Mouse (Mus musculus) intestine, embryonic 15.5 days (tissue): ENCODE data around the gene Tmem106a. TPM values are rescaled to one million over a fixed set of nuclear protein-coding genes. Genes with fewer than 3 reads are reported as not detected.
A peak's percentile ranks its signal among the peaks of the same experiment; 100 is the strongest.
"Not testable (repeated sequence)": the region's sequence is repeated elsewhere in the genome, so short reads cannot be mapped to it uniquely, and the experiment has no call there.

Source experiments
- ATAC-seq: fragments of 200-750 bp; cut with Nextera tagmentation; 2 replicates; pipeline ENCODE4 v1.8.0; 2017; ENCODE audit warnings: moderate TSS enrichment, moderate library complexity
- H3K27ac ChIP-seq: fragments of 300-500 bp; sonication (generic); 2 replicates; pipeline ENCODE4 v1.5.1; 2015; ENCODE audit warnings: mild to moderate bottlenecking, inconsistent platforms
- H3K27me3 ChIP-seq: fragments of 300-500 bp; sonication (generic); replicated peaks from 2 replicates; pipeline ENCODE4 v1.6.1; 2015; ENCODE audit warnings: inconsistent platforms
- H3K36me3 ChIP-seq: fragments of 300-500 bp; sonication (generic); 2 replicates; pipeline ENCODE4 v1.6.1; 2015; ENCODE audit warnings: inconsistent platforms
- H3K4me1 ChIP-seq: fragments of 300-500 bp; sonication (generic); replicated peaks from 2 replicates; pipeline ENCODE4 v1.6.1; 2015; ENCODE audit warnings: inconsistent platforms
- H3K4me2 ChIP-seq: fragments of 300-500 bp; sonication (generic); replicated peaks from 2 replicates; pipeline ENCODE4 v1.6.1; 2015; ENCODE audit warnings: mild to moderate bottlenecking, inconsistent platforms
- H3K4me3 ChIP-seq: fragments of 300-500 bp; sonication (generic); replicated peaks from 2 replicates; pipeline ENCODE4 v1.5.1; 2015; ENCODE audit warnings: inconsistent platforms
- H3K9ac ChIP-seq: fragments of 300-500 bp; sonication (generic); 2 replicates; pipeline ENCODE4 v1.6.1; 2015; ENCODE audit warnings: inconsistent platforms
- H3K9me3 ChIP-seq: fragments of 300-500 bp; sonication (generic); 2 replicates; pipeline ENCODE4 v1.6.1; 2016; ENCODE audit warnings: inconsistent platforms
- WGBS: fragments of 180-500 bp; shearing (Covaris S2); methylation state at CpG from one replicate; pipeline ENCODE4 v1.1.7; 2015; 5-methylcytosine and 5-hydroxymethylcytosine counted together
- polyA plus RNA-seq: library from polyadenylated mRNA; unstranded; fragments of >200 nt; fragmentation: Nextera tagmentation; extraction: Ambion mirVana; gene quantifications from 2 replicates; pipeline ENCODE4 v1.2.1, GENCODE M21; 2015

Tmem106a gene
- polyA plus RNA-seq, 1 experiment from 2014 or later: 21.6 TPM

- Histone ChIP-seq H3K27ac (no peak overlapping the region), H3K27me3 (no peaks in the 10 kb centered on the region), H3K4me1 (no peaks in the 10 kb centered on the region), H3K4me3 (no peak overlapping the region), H3K4me2 (no peak overlapping the region), H3K9me3 (no peaks in the 10 kb centered on the region), H3K9ac (no peak overlapping the region), H3K36me3 (peaks cover 64% of the 10 kb centered on the region)
- WGBS: 76% methylated on average over 6 of the region's 6 CpGs
- no peak for ATAC-seq
These were observed 5.9 kb upstream of the Tmem106a start for GRCm38 (mm10) chr11:101576116-101576515.

GRCm38 (mm10) chr11:101581081-101581764 lies 819 bp upstream of the Tmem106a start:
- Histone ChIP-seq H3K4me2 (no peak overlapping the region), H3K27me3 (no peaks in the 10 kb centered on the region), H3K9me3 (no peaks in the 10 kb centered on the region), H3K9ac (no peak overlapping the region), H3K27ac (no peak overlapping the region), H3K36me3 (peaks cover 27% of the 10 kb centered on the region), H3K4me1 (0 out of 2 replicates have a peak, but pooled peaks cover 8% of the 10 kb centered on the region), H3K4me3 (no peak overlapping the region)
- no peak for ATAC-seq
- WGBS: 68% methylated on average over 6 of the region's 6 CpGs

- H3K4me3 ChIP-seq: no peak overlapping the region
- H3K27ac ChIP-seq: no peak overlapping the region
- ATAC-seq: no peak
- H3K4me1 ChIP-seq: 0 out of 2 replicates have a peak, but pooled peaks cover 8% of the 10 kb centered on the region
- H3K9me3 ChIP-seq: no peaks in the 10 kb centered on the region
- 90% methylated on average over 2 of the region's 2 CpGs for WGBS
- H3K36me3 ChIP-seq: peaks cover 8% of the 10 kb centered on the region; the same call in 1 of the 2 replicates
- H3K27me3 ChIP-seq: no peaks in the 10 kb centered on the region
- no peak overlapping the region for H3K9ac ChIP-seq
- no peak overlapping the region for H3K4me2 ChIP-seq
These were observed 1.2 kb downstream of the Tmem106a start for GRCm38 (mm10) chr11:101583205-101583604.

GRCm38 (mm10) chr11:101585031-101585430 lies 3.0 kb downstream of the Tmem106a start:
- H3K4me1 ChIP-seq: peaks cover 17% of the 10 kb centered on the region; the same call in 1 of the 2 replicates
- H3K27me3 ChIP-seq, H3K27ac ChIP-seq, ATAC-seq, H3K4me3 ChIP-seq, H3K4me2 ChIP-seq, H3K9ac ChIP-seq, H3K9me3 ChIP-seq, H3K36me3 ChIP-seq: not testable (repeated sequence)
- 97% methylated on average over 1 of the region's 1 CpGs for WGBS

GRCm38 (mm10) chr11:101585805-101586204 lies 3.8 kb downstream of the Tmem106a start:
- Histone ChIP-seq H3K27ac (no peak overlapping the region), H3K27me3 (no peaks in the 10 kb centered on the region), H3K9me3 (no peaks in the 10 kb centered on the region), H3K4me3 (no peak overlapping the region), H3K9ac (no peak overlapping the region), H3K4me1 (peaks cover 19% of the 10 kb centered on the region; the same call in 1 of the 2 replicates), H3K4me2 (no peak overlapping the region), H3K36me3 (no peaks in the 10 kb centered on the region; the same call in 1 of the 2 replicates)
- ATAC-seq: no peak
- WGBS: 77% methylated on average over 4 of the region's 4 CpGs

GRCm38 (mm10) chr11:101587676-101588075 lies 5.6 kb downstream of the Tmem106a start:
- peaks cover 15% of the 10 kb centered on the region; the same call in 1 of the 2 replicates for H3K4me1 ChIP-seq
- no peak overlapping the region for H3K27ac ChIP-seq
- no peak overlapping the region for H3K9ac ChIP-seq
- no peaks in the 10 kb centered on the region; the same call in 1 of the 2 replicates for H3K36me3 ChIP-seq
- no peak overlapping the region for H3K4me2 ChIP-seq
- no peak for ATAC-seq
- 90% methylated on average over 10 of the region's 10 CpGs for WGBS
- no peak overlapping the region for H3K4me3 ChIP-seq
- H3K9me3 ChIP-seq: no peaks in the 10 kb centered on the region
- H3K27me3 ChIP-seq: no peaks in the 10 kb centered on the region

GRCm38 (mm10) chr11:101588868-101589267 lies 6.8 kb downstream of the Tmem106a start:
- Histone ChIP-seq H3K27ac (no peak overlapping the region), H3K9me3 (no peaks in the 10 kb centered on the region), H3K4me2 (no peak overlapping the region), H3K4me3 (no peak overlapping the region), H3K9ac (no peak overlapping the region), H3K27me3 (no peaks in the 10 kb centered on the region), H3K4me1 (peaks cover 12% of the 10 kb centered on the region; the same call in 1 of the 2 replicates), H3K36me3 (no peaks in the 10 kb centered on the region; the same call in 1 of the 2 replicates)
- ATAC-seq: 0 out of 2 replicates have a peak, but pooled peaks have one; percentile 16
- 90% methylated on average over 7 of the region's 7 CpGs for WGBS

GRCm38 (mm10) chr11:101589444-101589843 lies 7.4 kb downstream of the Tmem106a start:
- Histone ChIP-seq H3K4me2 (no peak overlapping the region), H3K27ac (peak overlapping the region; percentile 71; the same call in 1 of the 2 replicates), H3K36me3 (no peaks in the 10 kb centered on the region; the same call in 1 of the 2 replicates), H3K4me1 (peaks cover 12% of the 10 kb centered on the region; the same call in 1 of the 2 replicates), H3K27me3 (no peaks in the 10 kb centered on the region), H3K9me3 (no peaks in the 10 kb centered on the region), H3K4me3 (no peak overlapping the region), H3K9ac (no peak overlapping the region)
- ATAC-seq: peak; percentile 46
- WGBS: 24% methylated on average over 5 of the region's 5 CpGs

GRCm38 (mm10) chr11:101589989-101590624 lies 8.1 kb downstream of the Tmem106a start:
- ATAC-seq: peak; percentile 76
- H3K36me3 ChIP-seq: no peaks in the 10 kb centered on the region; the same call in 1 of the 2 replicates
- 63% methylated on average over 12 of the region's 12 CpGs for WGBS
- no peaks in the 10 kb centered on the region for H3K9me3 ChIP-seq
- H3K27ac ChIP-seq: peak overlapping the region; percentile 71
- no peak overlapping the region for H3K4me3 ChIP-seq
- peaks cover 12% of the 10 kb centered on the region; the same call in 1 of the 2 replicates for H3K4me1 ChIP-seq
- H3K27me3 ChIP-seq: no peaks in the 10 kb centered on the region
- H3K9ac ChIP-seq: no peak overlapping the region
- H3K4me2 ChIP-seq: no peak overlapping the region

GRCm38 (mm10) chr11:101599156-101599555 lies 17.1 kb downstream of the Tmem106a start, which contains the start of gene Gm11634:
Gene Gm11634, minus strand, starts transcription at chr11:101599256.
- Histone ChIP-seq H3K4me3 (no peak within 1 kb of the TSS), H3K27me3 (no peaks in the 10 kb centered on the region; the same call in 1 of the 2 replicates), H3K36me3 (no peaks in the 10 kb centered on the region), H3K4me2 (no peak within 1 kb of the TSS), H3K4me1 (no peaks in the 10 kb centered on the region), H3K27ac (no peak within 1 kb of the TSS), H3K9me3 (no peaks in the 10 kb centered on the region), H3K9ac (no peak within 1 kb of the TSS)
- no peak for ATAC-seq
- WGBS: 81% methylated on average over 6 of the region's 6 CpGs

- H3K4me3 ChIP-seq: no peak overlapping the region
- H3K4me2 ChIP-seq: no peak overlapping the region
- H3K27ac ChIP-seq: no peak overlapping the region
- H3K9me3 ChIP-seq: no peaks in the 10 kb centered on the region
- no peaks in the 10 kb centered on the region; the same call in 1 of the 2 replicates for H3K27me3 ChIP-seq
- WGBS: 8% methylated on average over 3 of the region's 3 CpGs
- no peaks in the 10 kb centered on the region for H3K36me3 ChIP-seq
- H3K4me1 ChIP-seq: no peaks in the 10 kb centered on the region
- no peak for ATAC-seq
- no peak overlapping the region for H3K9ac ChIP-seq
These were observed 20.4 kb downstream of the Tmem106a start for GRCm38 (mm10) chr11:101602491-101602890.

- no peak for ATAC-seq
- Histone ChIP-seq H3K9me3 (no peaks in the 10 kb centered on the region), H3K27ac (no peak overlapping the region), H3K4me3 (0 out of 2 replicates have a peak overlapping the region, but pooled peaks have one; percentile 22), H3K36me3 (no peaks in the 10 kb centered on the region), H3K4me1 (no peaks in the 10 kb centered on the region), H3K9ac (no peak overlapping the region), H3K27me3 (no peaks in the 10 kb centered on the region; the same call in 1 of the 2 replicates), H3K4me2 (peak overlapping the region; percentile 54; the same call in 1 of the 2 replicates)
- 6% methylated on average over 3 of the region's 3 CpGs for WGBS
These were observed 22.1 kb downstream of the Tmem106a start for GRCm38 (mm10) chr11:101604116-101604515.
